Mouse (Mus musculus) Patski (cell line): ENCODE data around the gene Fuz. TPM values are rescaled to one million over a fixed set of nuclear protein-coding genes. Genes with fewer than 3 reads are reported as not detected.

Experiments
- ATAC-seq: fragments of 100-300 bp; one replicate; pipeline ENCODE4 v1.8.0; 2021
- CTCF ChIA-PET: fragments of 350-600 bp; sonication (Branson Sonifier 250); formaldehyde crosslinking; loops from one replicate; lab custom pipeline; 2022; ENCODE audit warnings: inconsistent platforms; lab: Charles Lee
- POLR2A ChIA-PET: fragments of 350-600 bp; sonication (Branson Sonifier 250); formaldehyde crosslinking; loops from one replicate; lab custom pipeline; 2022; ENCODE audit warnings: antibody characterized with exemption, inconsistent platforms; lab: Charles Lee
- DNase-seq: peaks from one replicate; pipeline ENCODE4 v3.0.0-alpha.2; 2011; ENCODE audit warnings: low read depth, low spot score
- H3K27me3 ChIP-seq: fragments of 371-371 bp; one replicate; pipeline ENCODE4 v1.5.1; 2021
- CTCF ChIP-seq: fragments of 100-300 bp; IDR thresholded peaks from one replicate; pipeline ENCODE4 v1.5.1; 2021
- in situ Hi-C: fragments of 300-500 bp; cut with MboI; formaldehyde crosslinking; loops from 3 replicates; pipeline ENCODE4 v1.11.1; 2018; ENCODE audit warnings: low pct_unique_long_range_greater_than_20kb, mixed read lengths
- polyA plus RNA-seq: library from polyadenylated mRNA; unstranded; gene quantifications from one replicate; pipeline ENCODE4 v1.2.3, GENCODE M21; 2021

The Fuz gene
- polyA plus RNA-seq, 1 experiment from 2014 or later = 16.9 TPM

- in situ Hi-C loops = loop anchor here (10.0 kb wide), 1 partner anchor 60 kb away; no protein-coding TSS in a partner anchor
- CTCF ChIA-PET = interaction anchor here (4.1 kb wide), 1 partner anchor 35 kb away, joined by 15 read pairs; the partner anchor contains the start of gene Ap2a1
- no peak for TF ChIP-seq CTCF
- ATAC-seq (no peak), DNase-seq (no peak)
- H3K27me3 ChIP-seq = no peaks in the 10 kb centered on the region
- POLR2A ChIA-PET = no interaction called here
Measured at GRCm38 (mm10) chr7:44895206-44895592, 680 bp upstream of the Fuz start.

GRCm38 (mm10) chr7:44896499-44896898, 620 bp downstream of the Fuz start:
- ChIA-PET POLR2A (interaction anchor here (0.6 to 1.3 kb wide), 5 partner anchors 12 to 58 kb away, joined by 3 to 5 read pairs (median 3); partner anchors contain the start of gene Ap2a1), CTCF (interaction anchor here (1.0 to 4.1 kb wide), 3 partner anchors 9 to 36 kb away, joined by 4 to 15 read pairs (median 7); partner anchors contain the start of gene Ap2a1)
- no peak for TF ChIP-seq CTCF
- DNase-seq = no peak
- in situ Hi-C loops = loop anchor here (10.0 kb wide), 1 partner anchor 58 kb away; no protein-coding TSS in a partner anchor
- no peak for ATAC-seq
- no peaks in the 10 kb centered on the region for H3K27me3 ChIP-seq

GRCm38 (mm10) chr7:44898607-44899006, 2.7 kb downstream of the Fuz start:
- no peaks in the 10 kb centered on the region for H3K27me3 ChIP-seq
- in situ Hi-C loops = loop anchor here (10.0 kb wide), 1 partner anchor 56 kb away; no protein-coding TSS in a partner anchor
- DNase-seq = no peak
- no peak for ATAC-seq
- ChIA-PET CTCF (interaction anchor here (0.9 kb wide), 1 partner anchor 38 kb away, joined by 3 read pairs; no protein-coding TSS in a partner anchor), POLR2A (interaction anchor here (0.7 kb wide), 1 partner anchor 53 kb away, joined by 3 read pairs; no protein-coding TSS in a partner anchor)
- TF ChIP-seq CTCF = no peak

- ATAC-seq (no peak), DNase-seq (no peak)
- no peaks in the 10 kb centered on the region for H3K27me3 ChIP-seq
- TF ChIP-seq CTCF = no peak
- CTCF ChIA-PET = no interaction called here
- in situ Hi-C loops = no loop called here
- POLR2A ChIA-PET = interaction anchor here (1.3 kb wide), 1 partner anchor 51 kb away, joined by 3 read pairs; no protein-coding TSS in a partner anchor
Measured at GRCm38 (mm10) chr7:44900632-44901031, 4.8 kb downstream of the Fuz start.

- H3K27me3 ChIP-seq = no peaks in the 10 kb centered on the region
- ChIA-PET CTCF (no interaction called here), POLR2A (no interaction called here)
- ATAC-seq (no peak), DNase-seq (no peak)
- no peak for TF ChIP-seq CTCF
- in situ Hi-C loops = no loop called here
Measured at GRCm38 (mm10) chr7:44901230-44901722, 5.4 kb downstream of the Fuz start.

GRCm38 (mm10) chr7:44905430-44905829, 9.6 kb downstream of the Fuz start:
- ChIA-PET CTCF (interaction anchor here (1.4 kb wide), 2 partner anchors 9 to 12 kb away, joined by 3 to 4 read pairs; no protein-coding TSS in a partner anchor), POLR2A (interaction anchor here (1.6 kb wide), 1 partner anchor 13 kb away, joined by 3 read pairs; the partner anchor contains the start of gene Med25)
- TF ChIP-seq CTCF = no peak
- no peaks in the 10 kb centered on the region for H3K27me3 ChIP-seq
- in situ Hi-C loops = no loop called here
- ATAC-seq (peak; percentile 64), DNase-seq (peak; percentile 64)

GRCm38 (mm10) chr7:44908706-44909476, 13.0 kb downstream of the Fuz start:
- DNase-seq (peak; percentile 41), ATAC-seq (peak; percentile 75)
- ChIA-PET CTCF (no interaction called here), POLR2A (interaction anchor here (0.7 to 2.0 kb wide), 3 partner anchors 12 to 17 kb away, joined by 3 to 6 read pairs (median 4); partner anchors contain the start of gene Med25)
- in situ Hi-C loops = no loop called here
- TF ChIP-seq CTCF = no peak
- H3K27me3 ChIP-seq = no peaks in the 10 kb centered on the region

GRCm38 (mm10) chr7:44914396-44914795, 18.5 kb downstream of the Fuz start:
- in situ Hi-C loops = no loop called here
- no peaks in the 10 kb centered on the region for H3K27me3 ChIP-seq
- TF ChIP-seq CTCF = no peak
- POLR2A ChIA-PET = interaction anchor here (0.7 kb wide), 1 partner anchor 20 kb away, joined by 4 read pairs; no protein-coding TSS in a partner anchor
- CTCF ChIA-PET = no interaction called here
- ATAC-seq (no peak), DNase-seq (no peak)

GRCm38 (mm10) chr7:44915314-44915713, 19.4 kb downstream of the Fuz start:
- H3K27me3 ChIP-seq = no peaks in the 10 kb centered on the region
- no peak for TF ChIP-seq CTCF
- in situ Hi-C loops = no loop called here
- CTCF ChIA-PET = no interaction called here
- no peak for ATAC-seq
- DNase-seq = no peak
- POLR2A ChIA-PET = no interaction called here

GRCm38 (mm10) chr7:44916191-44916590, 20.3 kb downstream of the Fuz start:
- no peak for TF ChIP-seq CTCF
- no peak for ATAC-seq
- no peak for DNase-seq
- ChIA-PET POLR2A (no interaction called here), CTCF (interaction anchor here (1.0 kb wide), 1 partner anchor 10 kb away, joined by 3 read pairs; no protein-coding TSS in a partner anchor)
- in situ Hi-C loops = no loop called here
- no peaks in the 10 kb centered on the region for H3K27me3 ChIP-seq
